Mouse (Mus musculus) CH12.LX (cell line): ENCODE measurements around the gene Rab14.

ENCODE experiments used
- CTCF ChIP-seq, 2 experiments: IDR thresholded peaks in 1 of 2; conservative IDR thresholded peaks in 1 of 2; 2 replicates each; pipeline ENCODE4 v1.5.1; 2011 to 2012; ENCODE audit warnings: low read depth in 2 of 2, low read length in 2 of 2, improper control_type of control experiment in 1 of 2, inconsistent platforms in 1 of 2, mild to moderate bottlenecking in 1 of 2, moderate library complexity in 1 of 2
- GABPA ChIP-seq: IDR thresholded peaks from 2 replicates; pipeline ENCODE4 v1.6.1; 2012; ENCODE audit warnings: low read depth, low read length, improper control_type of control experiment, inconsistent platforms; ENCODE audit not compliant: insufficient replicate concordance
- RAD21 ChIP-seq: IDR thresholded peaks from 2 replicates; pipeline ENCODE4 v1.6.1; 2011; ENCODE audit warnings: low read depth, mild to moderate bottlenecking, low read length, improper control_type of control experiment, moderate library complexity
- USF1 ChIP-seq: IDR thresholded peaks from 2 replicates; pipeline ENCODE4 v1.6.1; 2014; ENCODE audit warnings: low read depth, mild to moderate bottlenecking, inconsistent platforms, low read length, improper control_type of control experiment

DNA sequence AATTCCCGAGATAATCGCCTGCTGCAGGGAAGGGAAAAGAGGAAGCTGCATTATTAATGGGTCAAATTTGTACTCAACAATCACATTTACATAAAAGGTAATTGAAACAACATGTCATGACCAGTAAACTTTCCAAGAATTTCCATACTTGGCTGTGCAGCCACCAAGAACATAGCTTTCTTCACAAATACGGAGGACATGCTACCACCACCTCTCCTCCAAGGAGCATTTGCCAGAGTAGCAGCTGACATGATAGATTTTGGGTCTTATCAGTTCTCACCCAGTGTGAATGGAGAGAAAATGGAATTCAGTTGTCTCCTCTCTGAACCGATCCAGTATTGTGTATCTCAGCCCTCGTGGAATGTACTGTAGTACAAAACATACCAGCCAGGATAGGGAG is 1.4 kb downstream of the Rab14 start:
- TF ChIP-seq GABPA (no peak), RAD21 (no peak), CTCF (conservative IDR thresholded peaks at IDR 0.05 in 1 of 2, IDR thresholded peaks at IDR 0.05 in 1 of 2; ENCODE audit: low read depth in 2 of 2, low read length in 2 of 2) (no peak), USF1 (no peak)
